Mouse (Mus musculus): ENCODE data around the gene Bpifb1. TPM values are rescaled to one million over a fixed set of nuclear protein-coding genes. Genes with fewer than 3 reads are reported as not detected.

Gene Bpifb1
- polyA plus RNA-seq (2014; fragmentation: Nextera tagmentation; extraction: Ambion mirVana) = not detected in 2 replicates

GRCm38 (mm10) chr2:154190546-154191258 lies at the start of gene Bpifb1:
Gene Bpifb1, plus strand, starts transcription at chr2:154190818.
- no peaks in the 10 kb centered on the region for H3K36me3 ChIP-seq (ENCODE audit: control insufficient read depth, insufficient read depth, low read length)
- WGBS = 85% methylated on average over 11 of the region's 11 CpGs
- no peak within 1 kb of the TSS for H3K9ac ChIP-seq (ENCODE audit: low read length)
- no peaks in the 10 kb centered on the region for H3K27me3 ChIP-seq (ENCODE audit: control insufficient read depth, insufficient read depth, low read length)
- H3K4me3 ChIP-seq (ENCODE audit: low read depth, low read length) = no peak within 1 kb of the TSS
- no peaks in the 10 kb centered on the region for H3K9me3 ChIP-seq (ENCODE audit: control insufficient read depth, low read length)
- no peak within 1 kb of the TSS for H3K27ac ChIP-seq (ENCODE audit: low read depth, low read length)
- no peak within 1 kb of the TSS for H3K4me2 ChIP-seq (ENCODE audit: low read depth, low read length, severe bottlenecking)
- DNase-seq (ENCODE audit: low spot score) (no peak), ATAC-seq (replicated peaks; ENCODE audit: low FRiP score) (no peak)
- H3K4me1 ChIP-seq (replicated peaks; ENCODE audit: control insufficient read depth, insufficient read depth, low read length) = no peaks in the 10 kb centered on the region

GRCm38 (mm10) chr2:154142580-154142979 lies 48.0 kb upstream of the Bpifb1 start, which contains the start of gene Bpifa1:
Gene Bpifa1, plus strand, starts transcription at chr2:154142880.
- H3K4me1 ChIP-seq (replicated peaks; ENCODE audit: control insufficient read depth, insufficient read depth, low read length) = no peaks in the 10 kb centered on the region
- H3K27me3 ChIP-seq (ENCODE audit: control insufficient read depth, insufficient read depth, low read length) = no peaks in the 10 kb centered on the region
- H3K4me2 ChIP-seq (ENCODE audit: low read depth, low read length, severe bottlenecking) = no peak within 1 kb of the TSS
- H3K36me3 ChIP-seq (ENCODE audit: control insufficient read depth, insufficient read depth, low read length) = no peaks in the 10 kb centered on the region
- no peaks in the 10 kb centered on the region for H3K9me3 ChIP-seq (ENCODE audit: control insufficient read depth, low read length)
- WGBS = 80% methylated on average over 4 of the region's 4 CpGs
- no peak for DNase-seq (ENCODE audit: low spot score)
- no peak for ATAC-seq (replicated peaks; ENCODE audit: low FRiP score)
- no peak within 1 kb of the TSS for H3K4me3 ChIP-seq (ENCODE audit: low read depth, low read length)
- no peak within 1 kb of the TSS for H3K27ac ChIP-seq (ENCODE audit: low read depth, low read length)
- no peak within 1 kb of the TSS for H3K9ac ChIP-seq (ENCODE audit: low read length)

- DNase-seq (ENCODE audit: low spot score) (no peak), ATAC-seq (replicated peaks; ENCODE audit: low FRiP score) (no peak)
- Histone ChIP-seq H3K9me3 (ENCODE audit: control insufficient read depth, low read length) (no peaks in the 10 kb centered on the region), H3K27ac (ENCODE audit: low read depth, low read length) (no peak overlapping the region), H3K4me1 (replicated peaks; ENCODE audit: control insufficient read depth, insufficient read depth, low read length) (no peaks in the 10 kb centered on the region), H3K9ac (ENCODE audit: low read length) (no peak overlapping the region), H3K4me2 (ENCODE audit: low read depth, low read length, severe bottlenecking) (no peak overlapping the region), H3K4me3 (ENCODE audit: low read depth, low read length) (no peak overlapping the region), H3K27me3 (ENCODE audit: control insufficient read depth, insufficient read depth, low read length) (no peaks in the 10 kb centered on the region), H3K36me3 (ENCODE audit: control insufficient read depth, insufficient read depth, low read length) (no peaks in the 10 kb centered on the region)
- 80% methylated on average over 3 of the region's 3 CpGs for WGBS
Observed at GRCm38 (mm10) chr2:154143735-154144134, 46.9 kb upstream of the Bpifb1 start.

GRCm38 (mm10) chr2:154147496-154147895 lies 43.1 kb upstream of the Bpifb1 start:
- ATAC-seq (replicated peaks; ENCODE audit: low FRiP score) (no peak), DNase-seq (ENCODE audit: low spot score) (no peak)
- no peak overlapping the region for H3K4me3 ChIP-seq (ENCODE audit: low read depth, low read length)
- H3K4me2 ChIP-seq (ENCODE audit: low read depth, low read length, severe bottlenecking) = no peak overlapping the region
- H3K9ac ChIP-seq (ENCODE audit: low read length) = no peak overlapping the region
- 76% methylated on average over 4 of the region's 4 CpGs for WGBS
- no peaks in the 10 kb centered on the region for H3K9me3 ChIP-seq (ENCODE audit: control insufficient read depth, low read length)
- no peaks in the 10 kb centered on the region for H3K4me1 ChIP-seq (replicated peaks; ENCODE audit: control insufficient read depth, insufficient read depth, low read length)
- no peaks in the 10 kb centered on the region for H3K36me3 ChIP-seq (ENCODE audit: control insufficient read depth, insufficient read depth, low read length)
- H3K27me3 ChIP-seq (ENCODE audit: control insufficient read depth, insufficient read depth, low read length) = no peaks in the 10 kb centered on the region
- H3K27ac ChIP-seq (ENCODE audit: low read depth, low read length) = no peak overlapping the region

- 37% methylated on average over 3 of the region's 3 CpGs for WGBS
- DNase-seq (ENCODE audit: low spot score) = peak; percentile 72
- no peaks in the 10 kb centered on the region for H3K27me3 ChIP-seq (ENCODE audit: control insufficient read depth, insufficient read depth, low read length)
- H3K27ac ChIP-seq (ENCODE audit: low read depth, low read length) = no peak overlapping the region
- no peak overlapping the region for H3K9ac ChIP-seq (ENCODE audit: low read length)
- H3K4me2 ChIP-seq (ENCODE audit: low read depth, low read length, severe bottlenecking) = no peak overlapping the region
- H3K36me3 ChIP-seq (ENCODE audit: control insufficient read depth, insufficient read depth, low read length) = no peaks in the 10 kb centered on the region
- H3K4me3 ChIP-seq (ENCODE audit: low read depth, low read length) = no peak overlapping the region
- ATAC-seq (replicated peaks; ENCODE audit: low FRiP score) = no peak
- H3K9me3 ChIP-seq (ENCODE audit: control insufficient read depth, low read length) = no peaks in the 10 kb centered on the region
- H3K4me1 ChIP-seq (replicated peaks; ENCODE audit: control insufficient read depth, insufficient read depth, low read length) = no peaks in the 10 kb centered on the region
Observed at GRCm38 (mm10) chr2:154158433-154158832, 32.2 kb upstream of the Bpifb1 start.

- Histone ChIP-seq H3K27me3 (ENCODE audit: control insufficient read depth, insufficient read depth, low read length) (no peaks in the 10 kb centered on the region), H3K4me2 (ENCODE audit: low read depth, low read length, severe bottlenecking) (no peak within 1 kb of the TSS), H3K9me3 (ENCODE audit: control insufficient read depth, low read length) (no peaks in the 10 kb centered on the region), H3K9ac (ENCODE audit: low read length) (no peak within 1 kb of the TSS), H3K4me3 (ENCODE audit: low read depth, low read length) (no peak within 1 kb of the TSS), H3K4me1 (replicated peaks; ENCODE audit: control insufficient read depth, insufficient read depth, low read length) (no peaks in the 10 kb centered on the region), H3K27ac (ENCODE audit: low read depth, low read length) (no peak within 1 kb of the TSS), H3K36me3 (ENCODE audit: control insufficient read depth, insufficient read depth, low read length) (no peaks in the 10 kb centered on the region)
- ATAC-seq (replicated peaks; ENCODE audit: low FRiP score) = no peak
- no peak for DNase-seq (ENCODE audit: low spot score)
- WGBS = 85% methylated on average over 8 of the region's 8 CpGs
Observed at GRCm38 (mm10) chr2:154162307-154162706, 28.3 kb upstream of the Bpifb1 start, which contains the start of gene Bpifa5. Gene Bpifa5, plus strand, starts transcription at chr2:154162607.

- Histone ChIP-seq H3K4me2 (ENCODE audit: low read depth, low read length, severe bottlenecking) (no peak overlapping the region), H3K36me3 (ENCODE audit: control insufficient read depth, insufficient read depth, low read length) (no peaks in the 10 kb centered on the region), H3K9ac (ENCODE audit: low read length) (no peak overlapping the region), H3K27ac (ENCODE audit: low read depth, low read length) (no peak overlapping the region), H3K9me3 (ENCODE audit: control insufficient read depth, low read length) (no peaks in the 10 kb centered on the region), H3K27me3 (ENCODE audit: control insufficient read depth, insufficient read depth, low read length) (no peaks in the 10 kb centered on the region), H3K4me3 (ENCODE audit: low read depth, low read length) (no peak overlapping the region), H3K4me1 (replicated peaks; ENCODE audit: control insufficient read depth, insufficient read depth, low read length) (no peaks in the 10 kb centered on the region)
- ATAC-seq (replicated peaks; ENCODE audit: low FRiP score) (no peak), DNase-seq (ENCODE audit: low spot score) (no peak)
- WGBS = 90% methylated on average over 5 of the region's 5 CpGs
Observed at GRCm38 (mm10) chr2:154163306-154163705, 27.3 kb upstream of the Bpifb1 start.

GRCm38 (mm10) chr2:154169172-154169571 lies 21.4 kb upstream of the Bpifb1 start:
- no peaks in the 10 kb centered on the region for H3K36me3 ChIP-seq (ENCODE audit: control insufficient read depth, insufficient read depth, low read length)
- H3K27me3 ChIP-seq (ENCODE audit: control insufficient read depth, insufficient read depth, low read length) = no peaks in the 10 kb centered on the region
- DNase-seq (ENCODE audit: low spot score) (no peak), ATAC-seq (replicated peaks; ENCODE audit: low FRiP score) (no peak)
- H3K9me3 ChIP-seq (ENCODE audit: control insufficient read depth, low read length) = no peaks in the 10 kb centered on the region
- H3K9ac ChIP-seq (ENCODE audit: low read length) = no peak overlapping the region
- no peaks in the 10 kb centered on the region for H3K4me1 ChIP-seq (replicated peaks; ENCODE audit: control insufficient read depth, insufficient read depth, low read length)
- no peak overlapping the region for H3K27ac ChIP-seq (ENCODE audit: low read depth, low read length)
- H3K4me3 ChIP-seq (ENCODE audit: low read depth, low read length) = no peak overlapping the region
- 90% methylated on average over 3 of the region's 3 CpGs for WGBS
- no peak overlapping the region for H3K4me2 ChIP-seq (ENCODE audit: low read depth, low read length, severe bottlenecking)

GRCm38 (mm10) chr2:154171621-154172020 lies 19.0 kb upstream of the Bpifb1 start:
- WGBS = 63% methylated on average over 6 of the region's 6 CpGs
- H3K27me3 ChIP-seq (ENCODE audit: control insufficient read depth, insufficient read depth, low read length) = no peaks in the 10 kb centered on the region
- no peaks in the 10 kb centered on the region for H3K36me3 ChIP-seq (ENCODE audit: control insufficient read depth, insufficient read depth, low read length)
- no peak for DNase-seq (ENCODE audit: low spot score)
- no peaks in the 10 kb centered on the region for H3K9me3 ChIP-seq (ENCODE audit: control insufficient read depth, low read length)
- ATAC-seq (replicated peaks; ENCODE audit: low FRiP score) = no peak
- H3K9ac ChIP-seq (ENCODE audit: low read length) = no peak overlapping the region
- no peak overlapping the region for H3K4me2 ChIP-seq (ENCODE audit: low read depth, low read length, severe bottlenecking)
- no peak overlapping the region for H3K4me3 ChIP-seq (ENCODE audit: low read depth, low read length)
- no peak overlapping the region for H3K27ac ChIP-seq (ENCODE audit: low read depth, low read length)
- no peaks in the 10 kb centered on the region for H3K4me1 ChIP-seq (replicated peaks; ENCODE audit: control insufficient read depth, insufficient read depth, low read length)
